Mouse (Mus musculus) liver, postnatal 0 days (tissue): ENCODE data around the gene Tk1. TPM values are rescaled to one million over a fixed set of nuclear protein-coding genes. Genes with fewer than 3 reads are reported as not detected.

Experiments used
- ATAC-seq: fragments of 200-750 bp; cut with Nextera tagmentation; 2 replicates; pipeline ENCODE4 v1.8.0; 2017; ENCODE audit warnings: mild to moderate bottlenecking, moderate library complexity
- DNase-seq: peaks from one replicate; pipeline ENCODE4 v3.0.0-alpha.2; 2016
- H3K27ac ChIP-seq: fragments of 300-500 bp; sonication (generic); 2 replicates; pipeline ENCODE4 v1.5.1; 2014; ENCODE audit warnings: antibody characterized with exemption, moderate library complexity, mild to moderate bottlenecking, low read depth
- H3K27me3 ChIP-seq: fragments of 300-500 bp; sonication (generic); 2 replicates; pipeline ENCODE4 v1.6.1; 2014; ENCODE audit warnings: low read length, control low read depth, mixed read lengths; ENCODE audit not compliant: insufficient read depth
- H3K36me3 ChIP-seq: fragments of 300-500 bp; sonication (generic); replicated peaks from 2 replicates; pipeline ENCODE4 v1.6.1; 2014; ENCODE audit warnings: mild to moderate bottlenecking, control low read depth, low read length, moderate library complexity, mixed read lengths; ENCODE audit not compliant: insufficient read depth
- H3K4me1 ChIP-seq: fragments of 300-500 bp; sonication (generic); 2 replicates; pipeline ENCODE4 v1.6.1; 2014; ENCODE audit warnings: antibody characterized with exemption, mild to moderate bottlenecking, control low read depth; ENCODE audit not compliant: insufficient read depth
- H3K4me2 ChIP-seq: fragments of 300-500 bp; sonication (generic); 2 replicates; pipeline ENCODE4 v1.6.1; 2014; ENCODE audit warnings: low read depth, mild to moderate bottlenecking, low read length, moderate library complexity, mixed read lengths
- H3K4me3 ChIP-seq: fragments of 300-500 bp; sonication (generic); 2 replicates; pipeline ENCODE4 v1.5.1; 2014; ENCODE audit warnings: low read depth, low read length
- H3K9ac ChIP-seq: fragments of 300-500 bp; sonication (generic); replicated peaks from 2 replicates; pipeline ENCODE4 v1.6.1; 2014; ENCODE audit warnings: mild to moderate bottlenecking, moderate library complexity
- H3K9me3 ChIP-seq: fragments of 300-500 bp; sonication (generic); 2 replicates; pipeline ENCODE4 v1.6.1; 2016; ENCODE audit warnings: mild to moderate bottlenecking, control low read depth, low read length, mixed read lengths
- CTCF ChIP-seq: sonication (generic); IDR thresholded peaks from 2 replicates; pipeline ENCODE4 v1.5.1; 2016; ENCODE audit warnings: antibody characterized with exemption, low read depth
- EP300 ChIP-seq: IDR thresholded peaks from 2 replicates; pipeline ENCODE4 v1.6.1; 2016; ENCODE audit warnings: antibody characterized with exemption, low read depth, mild to moderate bottlenecking
- WGBS: fragments of 180-500 bp; shearing (Covaris S2); extraction: QIAGEN DNeasy Blood & Tissue Kit; methylation state at CpG from one replicate; pipeline ENCODE4 v1.1.7; 2014; ENCODE audit not compliant: insufficient replicate concordance; 5-methylcytosine and 5-hydroxymethylcytosine counted together
- polyA plus RNA-seq: library from polyadenylated mRNA; unstranded; fragments of >200 nt; fragmentation: Nextera tagmentation; extraction: Ambion mirVana; gene quantifications from 2 replicates; pipeline ENCODE4 v1.2.1, GENCODE M21; 2015

Tk1 gene
- polyA plus RNA-seq, 1 experiment from 2014 or later, result 101 TPM

DNA sequence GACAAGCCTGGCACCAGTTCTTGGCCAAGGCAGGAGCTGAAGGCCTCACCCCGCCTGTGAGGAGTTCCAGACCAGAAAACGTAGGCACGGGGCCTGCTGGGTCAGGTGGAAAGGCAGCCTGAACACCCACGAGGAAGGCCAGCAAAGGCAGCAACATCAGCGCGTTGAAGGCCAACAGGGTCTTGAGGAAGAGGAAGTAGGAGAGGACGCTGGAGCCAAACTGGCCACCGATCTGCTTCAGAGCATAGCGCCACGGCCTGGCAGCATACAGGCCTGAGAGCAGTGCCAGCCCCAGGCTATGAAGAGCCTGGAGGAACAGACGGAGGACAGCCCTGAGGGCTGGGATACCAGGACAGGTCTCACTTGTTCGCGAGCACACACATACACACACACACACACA lies 50.4 kb downstream of the Tk1 start:
- DNase-seq, result no peak
- Histone ChIP-seq H3K4me1 (peaks cover 23% of the 10 kb centered on the region), H3K4me2 (no peak overlapping the region), H3K27ac (no peak overlapping the region), H3K4me3 (no peak overlapping the region), H3K27me3 (no peaks in the 10 kb centered on the region), H3K9me3 (no peaks in the 10 kb centered on the region), H3K9ac (no peak overlapping the region), H3K36me3 (peaks cover 74% of the 10 kb centered on the region)
- WGBS, result 72% methylated on average over 13 of the region's 13 CpGs
- TF ChIP-seq CTCF, result peak; percentile 31; the same call in 1 of the 2 replicates
- no peak for TF ChIP-seq EP300
- ATAC-seq, result no peak

DNA sequence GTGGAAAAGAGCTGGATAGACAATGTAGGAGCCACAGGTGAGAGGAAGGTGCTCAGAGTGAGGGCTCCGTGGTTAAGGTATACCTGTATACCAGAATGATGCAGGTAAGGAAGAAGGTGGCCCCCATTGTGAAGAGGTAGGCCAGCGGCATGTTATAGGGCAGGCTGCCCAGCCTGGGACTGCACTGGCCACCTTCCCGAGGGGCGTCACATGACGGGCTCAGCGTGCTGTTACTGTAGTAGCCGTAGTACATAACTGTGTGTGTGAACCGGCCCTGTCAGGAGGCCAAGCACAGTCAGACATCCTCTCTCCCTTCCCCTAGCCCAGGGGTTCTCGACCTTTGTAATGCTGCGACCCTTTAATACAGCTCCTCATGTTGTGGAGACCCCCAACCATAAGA lies 51.0 kb downstream of the Tk1 start:
- no peaks in the 10 kb centered on the region for H3K27me3 ChIP-seq
- TF ChIP-seq EP300, result no peak
- no peak for TF ChIP-seq CTCF
- H3K27ac ChIP-seq, result no peak overlapping the region
- ATAC-seq (no peak), DNase-seq (no peak)
- 91% methylated on average over 10 of the region's 10 CpGs for WGBS
- H3K9ac ChIP-seq, result no peak overlapping the region
- H3K9me3 ChIP-seq, result no peaks in the 10 kb centered on the region
- H3K4me1 ChIP-seq, result peaks cover 23% of the 10 kb centered on the region
- H3K36me3 ChIP-seq, result peaks cover 80% of the 10 kb centered on the region
- H3K4me2 ChIP-seq, result no peak overlapping the region
- no peak overlapping the region for H3K4me3 ChIP-seq

DNA sequence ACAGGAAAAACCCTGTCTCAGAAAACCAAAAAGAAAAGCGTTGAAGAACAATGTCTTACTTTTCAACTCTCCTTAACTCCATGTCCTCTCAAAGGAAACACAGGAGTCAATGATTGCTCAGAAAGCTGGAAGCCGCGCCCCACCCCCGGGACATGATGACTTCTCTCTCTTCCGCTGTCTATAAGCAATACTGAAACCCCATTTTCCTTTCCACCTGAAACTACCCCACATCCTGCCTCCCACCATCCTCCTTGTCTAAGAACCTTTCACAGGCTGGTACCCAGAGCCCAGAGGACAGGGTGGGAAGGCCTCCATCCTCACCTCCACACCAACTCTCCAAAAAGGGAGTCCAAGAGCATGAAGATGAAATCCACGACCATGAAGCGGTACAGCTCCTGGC lies 53.5 kb downstream of the Tk1 start:
- Histone ChIP-seq H3K27me3 (no peaks in the 10 kb centered on the region), H3K4me2 (no peak overlapping the region), H3K27ac (no peak overlapping the region), H3K9ac (no peak overlapping the region), H3K36me3 (peaks cover 84% of the 10 kb centered on the region), H3K4me1 (peaks cover 5% of the 10 kb centered on the region), H3K4me3 (no peak overlapping the region), H3K9me3 (no peaks in the 10 kb centered on the region)
- no peak for DNase-seq
- ATAC-seq, result no peak
- TF ChIP-seq EP300 (no peak), CTCF (no peak)
- 89% methylated on average over 7 of the region's 7 CpGs for WGBS

DNA sequence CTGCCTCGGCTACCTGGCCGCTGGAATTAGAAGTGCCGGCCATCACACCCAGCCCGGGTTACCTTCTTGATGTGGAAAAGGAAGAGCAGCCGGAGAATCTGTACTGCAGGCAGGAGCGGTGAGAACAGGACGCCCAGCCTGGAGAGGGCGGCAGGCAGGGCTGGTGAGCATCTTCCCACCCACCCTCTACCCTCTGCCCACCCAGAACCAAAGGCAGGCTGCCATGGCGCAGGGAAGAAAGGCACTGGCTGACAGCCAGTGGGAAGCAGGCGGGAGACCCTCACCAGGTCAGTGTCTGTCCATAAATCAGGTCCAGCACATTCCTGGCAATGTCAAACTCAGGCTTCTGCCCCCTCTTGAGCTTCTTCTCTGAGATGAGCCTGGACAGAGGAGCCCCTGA lies 55.5 kb downstream of the Tk1 start:
- no peak overlapping the region for H3K9ac ChIP-seq
- ATAC-seq (no peak), DNase-seq (no peak)
- no peak for TF ChIP-seq EP300
- TF ChIP-seq CTCF, result no peak
- H3K27me3 ChIP-seq, result no peaks in the 10 kb centered on the region
- H3K4me3 ChIP-seq, result no peak overlapping the region
- no peak overlapping the region for H3K4me2 ChIP-seq
- H3K9me3 ChIP-seq, result no peaks in the 10 kb centered on the region
- WGBS, result 95% methylated on average over 10 of the region's 10 CpGs
- H3K4me1 ChIP-seq, result no peaks in the 10 kb centered on the region
- peaks cover 83% of the 10 kb centered on the region for H3K36me3 ChIP-seq
- H3K27ac ChIP-seq, result no peak overlapping the region

DNA sequence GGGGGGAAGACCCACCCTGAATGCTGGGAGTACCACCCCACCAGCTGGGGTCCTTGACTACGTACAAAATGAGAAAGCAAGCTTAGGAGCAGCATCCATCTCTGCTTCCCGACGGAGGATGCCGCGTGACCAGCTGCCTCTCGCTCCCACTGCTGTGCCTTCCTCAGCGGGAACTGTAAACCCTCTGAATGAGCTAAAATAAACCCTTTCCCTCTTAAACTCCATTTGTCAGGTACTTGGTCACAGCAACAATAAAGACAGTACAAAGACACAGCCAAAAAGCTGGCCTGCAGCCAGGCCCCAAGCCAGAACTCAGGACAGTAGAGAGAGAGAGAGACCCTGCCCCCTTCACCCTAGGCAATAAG lies 56.2 kb downstream of the Tk1 start:
- Histone ChIP-seq H3K4me3 (no peak overlapping the region), H3K4me2 (no peak overlapping the region), H3K36me3 (peaks cover 82% of the 10 kb centered on the region), H3K27me3 (no peaks in the 10 kb centered on the region), H3K27ac (no peak overlapping the region), H3K9ac (no peak overlapping the region), H3K9me3 (no peaks in the 10 kb centered on the region), H3K4me1 (no peaks in the 10 kb centered on the region)
- DNase-seq (no peak), ATAC-seq (no peak)
- TF ChIP-seq CTCF, result no peak
- TF ChIP-seq EP300, result no peak
- 92% methylated on average over 7 of the region's 7 CpGs for WGBS

DNA sequence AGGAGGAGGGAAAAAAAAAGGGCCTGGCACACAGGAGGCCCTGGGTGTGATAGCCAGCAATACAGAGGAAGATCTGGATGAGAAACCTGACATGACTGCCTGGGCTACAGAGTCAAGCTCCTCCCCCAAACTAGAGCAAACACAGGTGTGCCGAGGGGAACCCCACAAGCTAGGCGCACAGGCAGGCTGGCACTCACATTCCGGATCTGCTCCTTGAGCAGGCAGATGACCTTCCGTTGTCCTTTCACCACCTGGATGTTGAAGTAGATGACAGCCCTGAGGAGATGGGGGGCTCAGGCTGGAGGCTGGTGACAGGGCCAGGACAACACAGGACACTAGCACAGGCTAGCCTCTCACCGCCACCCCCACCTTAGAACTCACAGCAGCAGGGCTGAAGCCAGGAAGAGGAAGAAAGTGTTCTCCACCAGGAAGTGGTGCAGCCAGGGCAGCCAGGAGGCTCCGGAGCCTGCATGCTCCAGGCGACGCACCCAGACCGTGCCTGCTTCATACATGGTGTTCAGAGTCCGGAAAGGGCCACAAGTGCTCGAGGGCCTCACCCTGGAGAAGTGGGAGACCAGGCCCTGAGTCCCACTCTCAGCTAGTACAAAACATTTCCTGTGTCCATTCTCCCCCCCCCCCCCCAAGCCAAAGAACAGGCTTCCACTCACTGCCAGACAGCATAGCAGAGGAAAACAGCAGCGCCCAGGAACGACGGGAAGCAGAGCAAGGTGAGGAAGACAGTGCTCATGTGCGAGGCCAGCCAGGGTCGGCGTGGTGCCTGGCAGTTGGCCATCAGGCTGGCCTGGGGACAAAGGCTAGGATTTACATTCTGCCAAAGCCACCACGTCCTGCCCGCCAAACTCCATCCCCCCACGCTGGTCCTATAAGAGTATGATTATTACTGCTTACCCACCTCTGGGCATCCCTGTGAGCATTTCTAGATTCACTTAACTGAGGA lies 56.9 kb downstream of the Tk1 start:
- Histone ChIP-seq H3K4me3 (no peak overlapping the region), H3K36me3 (peaks cover 83% of the 10 kb centered on the region), H3K27me3 (no peaks in the 10 kb centered on the region), H3K4me2 (no peak overlapping the region), H3K9ac (no peak overlapping the region), H3K9me3 (no peaks in the 10 kb centered on the region), H3K27ac (no peak overlapping the region), H3K4me1 (no peaks in the 10 kb centered on the region)
- DNase-seq, result no peak
- 80% methylated on average over 20 of the region's 20 CpGs for WGBS
- ATAC-seq, result no peak
- TF ChIP-seq CTCF (no peak), EP300 (no peak)
